Mouse (Mus musculus): ENCODE results near the gene Sos2.
"Not testable (repeated sequence)": the region's sequence is repeated elsewhere in the genome, so short reads cannot be mapped to it uniquely, and the experiment has no call there.

Gene Sos2

DNA sequence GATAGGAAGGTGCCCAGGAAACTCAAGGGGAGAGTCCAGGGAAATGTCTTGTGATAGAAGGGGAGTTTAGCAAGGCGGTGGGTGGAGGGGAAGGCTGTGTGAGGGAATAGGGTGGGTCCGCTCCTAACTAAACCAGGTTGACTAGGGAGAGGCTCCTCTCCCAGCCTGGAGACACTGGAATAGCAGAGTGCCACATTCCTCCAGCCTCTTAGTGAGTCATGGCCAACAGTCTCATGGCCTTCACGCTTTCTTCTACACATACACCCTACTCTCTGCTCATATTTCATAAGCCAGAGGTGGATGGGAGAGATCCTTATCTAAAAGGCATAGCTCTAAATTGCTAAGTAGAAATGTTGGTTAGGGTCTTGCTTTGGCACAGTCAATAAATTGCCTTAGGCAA, 111.7 kb downstream of the Sos2 start:
- no peak for DNase-seq (ENCODE audit: low spot score)

GRCm38 (mm10) chr12:69568266-69568665, 113.4 kb downstream of the Sos2 start:
- DNase-seq (ENCODE audit: low spot score): no peak

DNA sequence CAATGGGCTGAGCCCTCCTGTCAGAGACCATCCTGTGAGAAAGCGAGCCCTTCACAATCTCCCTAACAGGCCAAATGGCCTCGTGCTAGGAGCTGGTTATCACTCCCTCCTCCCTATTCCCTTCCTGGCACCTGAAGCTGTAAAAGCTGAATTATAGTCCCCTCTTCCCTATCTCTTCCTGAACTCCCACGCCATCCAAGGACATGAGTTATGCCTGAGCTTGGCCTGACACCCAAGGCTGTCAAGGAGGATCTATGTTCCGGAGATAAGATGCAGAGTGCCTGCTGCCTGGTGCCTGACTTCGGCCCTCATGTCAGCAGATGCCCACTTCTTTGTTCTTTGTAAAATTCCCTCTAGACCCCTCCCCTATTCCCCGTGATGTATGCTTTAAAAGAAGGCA, 120.6 kb downstream of the Sos2 start:
- not testable (repeated sequence) for DNase-seq (ENCODE audit: low spot score)

GRCm38 (mm10) chr12:69556221-69556861, 125.3 kb downstream of the Sos2 start:
- DNase-seq (ENCODE audit: low spot score): no peak

DNA sequence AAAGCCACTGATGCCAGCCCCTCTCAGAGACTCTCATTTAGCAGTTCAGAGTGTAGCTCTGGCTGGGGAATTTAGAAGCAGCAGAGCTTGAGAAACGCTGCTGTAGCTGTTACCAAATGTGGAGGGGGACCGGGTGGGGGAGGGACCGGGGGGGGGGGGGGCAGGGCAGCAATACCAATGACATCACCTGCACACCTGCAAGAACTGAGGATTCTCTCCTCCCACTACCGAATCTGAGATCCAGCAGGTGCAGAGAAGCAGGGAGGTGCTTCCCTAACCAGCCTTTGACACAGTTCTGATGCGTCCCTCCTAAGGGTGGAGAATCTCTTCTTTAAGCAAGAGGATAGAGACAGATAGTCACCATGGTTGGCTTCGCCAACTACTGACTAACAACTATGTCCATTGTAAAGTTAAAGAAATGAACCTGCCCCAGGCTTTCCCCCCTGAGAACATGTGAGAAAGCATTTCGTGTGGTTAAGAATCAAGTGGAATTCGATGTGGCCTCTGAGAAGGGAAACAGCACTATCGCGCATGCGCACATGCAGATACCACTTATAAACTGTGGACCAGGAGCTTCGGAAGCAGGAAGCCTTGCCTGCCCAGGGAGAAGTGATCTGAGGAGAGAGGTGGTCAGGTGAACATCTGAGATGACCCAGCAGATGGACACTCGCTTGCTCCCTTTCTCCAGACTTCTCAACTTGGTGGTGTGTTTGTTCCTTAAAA, 136.0 kb downstream of the Sos2 start:
- DNase-seq (ENCODE audit: low spot score): no peak

- no peak for DNase-seq (ENCODE audit: low spot score)
Measured at GRCm38 (mm10) chr12:69544994-69545393, 136.7 kb downstream of the Sos2 start.

- no peak for DNase-seq (ENCODE audit: low spot score)
Measured at GRCm38 (mm10) chr12:69544562-69544961, 137.1 kb downstream of the Sos2 start.

DNA sequence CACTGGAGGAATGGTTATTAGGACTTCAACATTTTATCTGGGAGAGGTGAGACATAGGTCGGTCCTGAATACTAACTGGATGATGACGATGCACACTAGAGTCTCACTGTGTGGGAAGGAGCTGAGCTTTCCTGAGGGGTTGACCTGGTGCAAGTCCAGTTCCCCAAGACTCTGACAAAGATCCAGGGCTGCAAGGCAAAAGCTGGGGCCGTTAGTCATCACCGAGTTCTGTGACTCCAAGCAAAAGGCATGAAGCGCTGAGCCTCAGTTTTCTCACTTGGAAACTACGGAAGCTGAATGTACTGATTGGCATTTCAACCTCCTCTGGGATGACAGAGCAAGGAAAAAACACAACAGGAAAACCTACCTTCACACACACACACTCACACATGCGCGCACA, 139.3 kb downstream of the Sos2 start:
- no peak for DNase-seq (ENCODE audit: low spot score)

- DNase-seq (ENCODE audit: low spot score): no peak
Measured at GRCm38 (mm10) chr12:69541663-69542062, 140.0 kb downstream of the Sos2 start.

DNA sequence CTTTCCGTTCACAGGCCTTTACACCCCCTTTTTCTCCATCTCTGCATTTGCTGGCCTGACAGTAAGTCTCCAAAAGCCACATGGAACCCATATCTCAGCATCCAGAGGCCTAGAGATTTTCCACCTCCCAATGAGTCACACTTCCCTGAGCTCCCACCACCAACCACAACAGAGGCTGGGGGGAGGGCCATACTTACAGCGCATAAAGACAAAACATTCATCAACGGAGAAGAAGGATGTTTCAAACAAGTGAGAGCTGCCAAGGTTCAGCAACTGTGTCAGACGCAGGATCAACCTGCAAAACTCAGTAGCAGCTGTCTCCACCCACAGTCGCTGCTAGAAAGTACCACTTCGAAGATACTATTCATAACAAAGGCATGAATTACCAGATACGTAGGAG, 142.3 kb downstream of the Sos2 start:
- DNase-seq (ENCODE audit: low spot score): no peak

DNA sequence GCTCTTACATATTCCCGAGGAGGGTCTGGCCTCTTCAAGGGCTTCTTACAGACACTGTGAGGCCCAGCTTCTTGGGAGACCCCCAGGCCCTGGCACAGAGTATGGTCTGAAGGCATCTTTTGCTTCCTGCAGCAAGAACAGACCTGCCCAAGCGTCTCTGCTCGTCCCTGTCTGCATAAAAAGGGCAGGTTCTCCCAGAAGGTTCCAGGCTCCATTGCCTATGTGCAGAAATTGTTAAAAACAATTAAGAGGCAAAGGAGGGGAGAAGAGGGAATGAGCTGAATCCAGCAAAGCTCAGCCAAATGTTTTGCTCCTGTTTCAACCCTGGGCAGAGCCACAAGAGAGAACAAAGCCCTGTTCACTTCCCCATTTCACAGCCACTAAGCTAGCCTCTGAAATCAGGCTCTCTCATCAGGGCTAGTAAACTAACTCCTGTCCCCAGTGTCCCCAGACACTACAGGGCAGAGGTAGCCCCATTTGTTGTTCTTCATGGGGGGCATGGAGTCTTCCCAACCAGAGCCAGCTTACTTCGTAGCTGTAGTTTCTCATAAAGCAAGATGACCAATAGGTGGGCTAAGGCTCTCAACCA, 143.2 kb downstream of the Sos2 start:
- DNase-seq (ENCODE audit: low spot score): no peak

GRCm38 (mm10) chr12:69537675-69538361, 143.8 kb downstream of the Sos2 start:
- peak; percentile 47 for DNase-seq (ENCODE audit: low spot score)

- peak; percentile 44 for DNase-seq (ENCODE audit: low spot score)
Measured at GRCm38 (mm10) chr12:69537243-69537674, 144.4 kb downstream of the Sos2 start.

DNA sequence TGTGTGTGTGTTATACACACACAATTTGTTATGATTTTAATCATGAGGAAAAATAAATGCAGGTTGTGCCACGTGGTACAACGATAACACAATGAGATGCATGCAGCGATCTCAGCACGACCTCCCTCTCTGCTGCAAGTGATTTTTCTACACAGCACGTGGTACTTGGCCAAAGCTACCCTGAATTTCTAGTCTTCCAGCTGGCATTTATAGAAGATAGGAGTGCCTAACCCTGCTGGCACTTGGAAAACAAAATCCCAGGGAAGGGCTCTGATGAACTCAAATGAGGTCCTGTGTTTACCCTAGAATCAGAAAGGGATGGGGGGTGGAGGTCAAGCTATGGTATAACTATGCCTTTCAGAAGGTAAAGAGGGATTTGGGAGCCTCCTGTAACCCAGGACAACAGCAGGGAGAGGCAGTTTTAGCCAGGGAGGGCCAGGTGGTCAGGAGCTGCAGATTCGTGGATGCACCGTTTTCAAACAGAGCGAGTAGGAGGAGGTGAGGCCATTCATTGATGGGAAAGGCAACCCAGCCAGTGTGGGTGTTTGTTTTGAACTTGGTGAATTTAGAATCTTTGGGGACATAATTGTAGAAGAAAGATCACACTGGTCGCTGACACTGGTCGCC, 144.9 kb downstream of the Sos2 start:
- DNase-seq (ENCODE audit: low spot score): no peak
